Mouse (Mus musculus) bone marrow macrophage, adult 2 months (primary cell): ENCODE measurements at regions not wholly inside any gene's neighbourhood (a gene's known extent, or its start where the extent isn't known, plus 50 kb on each side); places are given as distances from the start of the nearest gene placed in this dataset.

Experiments used
- CTCF ChIP-seq: IDR thresholded peaks from 2 replicates; pipeline ENCODE4 v1.5.1; 2012; ENCODE audit warnings: low read depth, mild to moderate bottlenecking, low read length, moderate library complexity
- POLR2A ChIP-seq: IDR thresholded peaks from 2 replicates; pipeline ENCODE4 v1.6.1; 2012; ENCODE audit warnings: mild to moderate bottlenecking, low read depth, low read length, borderline replicate concordance

GRCm38 (mm10) chr9:122588246-122588645 lies 158.9 kb upstream of the Topaz1 start:
- TF ChIP-seq CTCF (no peak), POLR2A (no peak)
